Mouse (Mus musculus): ENCODE measurements around the gene Fzd10. TPM values are rescaled to one million over a fixed set of nuclear protein-coding genes. Genes with fewer than 3 reads are reported as not detected.
A peak's percentile ranks its signal among the peaks of the same experiment; 100 is the strongest.

Gene Fzd10
- polyA plus RNA-seq, 1 experiment from 2014 or later, result 7.9 TPM

GRCm38 (mm10) chr5:128571706-128572105 lies 28.9 kb upstream of the Fzd10 start:
- no peak overlapping the region for H3K27ac ChIP-seq (replicated peaks; ENCODE audit: low read depth, low read length)
- DNase-seq (ENCODE audit: low spot score), result no peak
- no peak for ATAC-seq (ENCODE audit: insufficient number of reproducible peaks, low FRiP score, low TSS enrichment, low read depth)
- H3K4me2 ChIP-seq (ENCODE audit: low read depth, severe bottlenecking), result no peak overlapping the region
- H3K27me3 ChIP-seq (ENCODE audit: control insufficient read depth, insufficient read depth, low read length), result no peaks in the 10 kb centered on the region
- H3K4me1 ChIP-seq (ENCODE audit: control insufficient read depth, insufficient read depth, low read length), result peaks cover 5% of the 10 kb centered on the region; the same call in 1 of the 2 replicates
- no peak overlapping the region for H3K9ac ChIP-seq (ENCODE audit: low read length)
- WGBS, result 79% methylated on average over 8 of the region's 8 CpGs
- H3K36me3 ChIP-seq (ENCODE audit: control insufficient read depth, insufficient read depth, low read length), result no peaks in the 10 kb centered on the region
- H3K4me3 ChIP-seq (ENCODE audit: low read depth, low read length), result no peak overlapping the region
- no peaks in the 10 kb centered on the region for H3K9me3 ChIP-seq (ENCODE audit: control insufficient read depth, low read length)

GRCm38 (mm10) chr5:128575997-128576579 lies 24.6 kb upstream of the Fzd10 start:
- DNase-seq (ENCODE audit: low spot score) (no peak), ATAC-seq (ENCODE audit: insufficient number of reproducible peaks, low FRiP score, low TSS enrichment, low read depth) (no peak)
- Histone ChIP-seq H3K4me2 (ENCODE audit: low read depth, severe bottlenecking) (no peak overlapping the region), H3K9me3 (ENCODE audit: control insufficient read depth, low read length) (no peaks in the 10 kb centered on the region), H3K9ac (ENCODE audit: low read length) (no peak overlapping the region), H3K27ac (replicated peaks; ENCODE audit: low read depth, low read length) (no peak overlapping the region), H3K4me3 (ENCODE audit: low read depth, low read length) (no peak overlapping the region), H3K4me1 (ENCODE audit: control insufficient read depth, insufficient read depth, low read length) (peaks cover 4% of the 10 kb centered on the region), H3K36me3 (ENCODE audit: control insufficient read depth, insufficient read depth, low read length) (no peaks in the 10 kb centered on the region), H3K27me3 (ENCODE audit: control insufficient read depth, insufficient read depth, low read length) (no peaks in the 10 kb centered on the region)
- WGBS, result 72% methylated on average over 9 of the region's 9 CpGs

GRCm38 (mm10) chr5:128579047-128579650 lies 21.5 kb upstream of the Fzd10 start:
- Histone ChIP-seq H3K4me1 (ENCODE audit: control insufficient read depth, insufficient read depth, low read length) (peaks cover 12% of the 10 kb centered on the region), H3K4me3 (ENCODE audit: low read depth, low read length) (no peak overlapping the region), H3K27me3 (ENCODE audit: control insufficient read depth, insufficient read depth, low read length) (no peaks in the 10 kb centered on the region), H3K4me2 (ENCODE audit: low read depth, severe bottlenecking) (no peak overlapping the region), H3K36me3 (ENCODE audit: control insufficient read depth, insufficient read depth, low read length) (no peaks in the 10 kb centered on the region), H3K9me3 (ENCODE audit: control insufficient read depth, low read length) (no peaks in the 10 kb centered on the region), H3K27ac (replicated peaks; ENCODE audit: low read depth, low read length) (no peak overlapping the region), H3K9ac (ENCODE audit: low read length) (no peak overlapping the region)
- 27% methylated on average over 9 of the region's 9 CpGs for WGBS
- ATAC-seq (ENCODE audit: insufficient number of reproducible peaks, low FRiP score, low TSS enrichment, low read depth) (no peak), DNase-seq (ENCODE audit: low spot score) (no peak)

GRCm38 (mm10) chr5:128580931-128581330 lies 19.7 kb upstream of the Fzd10 start:
- DNase-seq (ENCODE audit: low spot score), result no peak
- no peak overlapping the region for H3K9ac ChIP-seq (ENCODE audit: low read length)
- no peaks in the 10 kb centered on the region for H3K36me3 ChIP-seq (ENCODE audit: control insufficient read depth, insufficient read depth, low read length)
- peaks cover 12% of the 10 kb centered on the region for H3K4me1 ChIP-seq (ENCODE audit: control insufficient read depth, insufficient read depth, low read length)
- no peaks in the 10 kb centered on the region for H3K9me3 ChIP-seq (ENCODE audit: control insufficient read depth, low read length)
- H3K27me3 ChIP-seq (ENCODE audit: control insufficient read depth, insufficient read depth, low read length), result no peaks in the 10 kb centered on the region
- no peak overlapping the region for H3K4me2 ChIP-seq (ENCODE audit: low read depth, severe bottlenecking)
- no peak overlapping the region for H3K27ac ChIP-seq (replicated peaks; ENCODE audit: low read depth, low read length)
- ATAC-seq (ENCODE audit: insufficient number of reproducible peaks, low FRiP score, low TSS enrichment, low read depth), result no peak
- H3K4me3 ChIP-seq (ENCODE audit: low read depth, low read length), result no peak overlapping the region
- WGBS, result 65% methylated on average over 4 of the region's 4 CpGs

- no peak for ATAC-seq (ENCODE audit: insufficient number of reproducible peaks, low FRiP score, low TSS enrichment, low read depth)
Measured at GRCm38 (mm10) chr5:128581516-128581921, 19.1 kb upstream of the Fzd10 start.

GRCm38 (mm10) chr5:128589231-128589630 lies 11.4 kb upstream of the Fzd10 start:
- WGBS, result 38% methylated on average over 1 of the region's 1 CpGs
- Histone ChIP-seq H3K9me3 (ENCODE audit: control insufficient read depth, low read length) (no peaks in the 10 kb centered on the region), H3K27me3 (ENCODE audit: control insufficient read depth, insufficient read depth, low read length) (no peaks in the 10 kb centered on the region), H3K27ac (replicated peaks; ENCODE audit: low read depth, low read length) (no peak overlapping the region), H3K9ac (ENCODE audit: low read length) (no peak overlapping the region), H3K4me3 (ENCODE audit: low read depth, low read length) (no peak overlapping the region), H3K4me2 (ENCODE audit: low read depth, severe bottlenecking) (no peak overlapping the region), H3K4me1 (ENCODE audit: control insufficient read depth, insufficient read depth, low read length) (no peaks in the 10 kb centered on the region), H3K36me3 (ENCODE audit: control insufficient read depth, insufficient read depth, low read length) (no peaks in the 10 kb centered on the region)
- DNase-seq (ENCODE audit: low spot score), result no peak
- no peak for ATAC-seq (ENCODE audit: insufficient number of reproducible peaks, low FRiP score, low TSS enrichment, low read depth)

More at GRCm38 (mm10) chr5:128581516-128581921, 19.1 kb upstream of the Fzd10 start:
- no peak overlapping the region for H3K4me3 ChIP-seq (ENCODE audit: low read depth, low read length)
- peaks cover 12% of the 10 kb centered on the region for H3K4me1 ChIP-seq (ENCODE audit: control insufficient read depth, insufficient read depth, low read length)
- 11% methylated on average over 8 of the region's 8 CpGs for WGBS
- no peaks in the 10 kb centered on the region for H3K27me3 ChIP-seq (ENCODE audit: control insufficient read depth, insufficient read depth, low read length)
- no peak overlapping the region for H3K4me2 ChIP-seq (ENCODE audit: low read depth, severe bottlenecking)
- no peaks in the 10 kb centered on the region for H3K9me3 ChIP-seq (ENCODE audit: control insufficient read depth, low read length)
- H3K9ac ChIP-seq (ENCODE audit: low read length), result no peak overlapping the region
- no peak for DNase-seq (ENCODE audit: low spot score)
- no peaks in the 10 kb centered on the region for H3K36me3 ChIP-seq (ENCODE audit: control insufficient read depth, insufficient read depth, low read length)
- H3K27ac ChIP-seq (replicated peaks; ENCODE audit: low read depth, low read length), result 0 out of 2 replicates have a peak overlapping the region, but pooled peaks have one; percentile 30

GRCm38 (mm10) chr5:128593446-128593845 lies 7.2 kb upstream of the Fzd10 start:
- WGBS, result 91% methylated on average over 13 of the region's 13 CpGs
- DNase-seq (ENCODE audit: low spot score) (no peak), ATAC-seq (ENCODE audit: insufficient number of reproducible peaks, low FRiP score, low TSS enrichment, low read depth) (no peak)
- Histone ChIP-seq H3K4me2 (ENCODE audit: low read depth, severe bottlenecking) (no peak overlapping the region), H3K9me3 (ENCODE audit: control insufficient read depth, low read length) (no peaks in the 10 kb centered on the region), H3K4me1 (ENCODE audit: control insufficient read depth, insufficient read depth, low read length) (peaks cover 9% of the 10 kb centered on the region; the same call in 1 of the 2 replicates), H3K9ac (ENCODE audit: low read length) (no peak overlapping the region), H3K36me3 (ENCODE audit: control insufficient read depth, insufficient read depth, low read length) (no peaks in the 10 kb centered on the region), H3K27ac (replicated peaks; ENCODE audit: low read depth, low read length) (no peak overlapping the region), H3K4me3 (ENCODE audit: low read depth, low read length) (no peak overlapping the region), H3K27me3 (ENCODE audit: control insufficient read depth, insufficient read depth, low read length) (no peaks in the 10 kb centered on the region)

GRCm38 (mm10) chr5:128596813-128597212 lies 3.8 kb upstream of the Fzd10 start:
- DNase-seq (ENCODE audit: low spot score), result no peak

More at GRCm38 (mm10) chr5:128596813-128597212, 3.8 kb upstream of the Fzd10 start:
- Histone ChIP-seq H3K36me3 (ENCODE audit: control insufficient read depth, insufficient read depth, low read length) (no peaks in the 10 kb centered on the region), H3K4me1 (ENCODE audit: control insufficient read depth, insufficient read depth, low read length) (peaks cover 21% of the 10 kb centered on the region), H3K4me2 (ENCODE audit: low read depth, severe bottlenecking) (peak overlapping the region; percentile 59), H3K27me3 (ENCODE audit: control insufficient read depth, insufficient read depth, low read length) (0 out of 2 replicates have a peak, but pooled peaks cover 4% of the 10 kb centered on the region), H3K9me3 (ENCODE audit: control insufficient read depth, low read length) (no peaks in the 10 kb centered on the region), H3K27ac (replicated peaks; ENCODE audit: low read depth, low read length) (peak overlapping the region; percentile 38; the same call in 1 of the 2 replicates), H3K4me3 (ENCODE audit: low read depth, low read length) (peak overlapping the region; percentile 29), H3K9ac (ENCODE audit: low read length) (peak overlapping the region; percentile 52; the same call in 1 of the 2 replicates)
- ATAC-seq (ENCODE audit: insufficient number of reproducible peaks, low FRiP score, low TSS enrichment, low read depth), result no peak
- 2% methylated on average over 20 of the region's 20 CpGs for WGBS
